Mouse (Mus musculus) ES-Bruce4 (cell line): Measurements from ENCODE around the gene Coil.

Experiments
- CTCF ChIP-seq: IDR thresholded peaks from one replicate; pipeline ENCODE4 v1.8.1; 2011; ENCODE audit warnings: low read depth, low read length
- POLR2A ChIP-seq: IDR thresholded peaks from one replicate; pipeline ENCODE4 v1.8.1; 2011; ENCODE audit warnings: low read length; ENCODE audit not compliant: insufficient read depth

- no peak for TF ChIP-seq CTCF
- peak; percentile 86 for TF ChIP-seq POLR2A
Observed at GRCm38 (mm10) chr11:88998974-88999722, 29.1 kb downstream of the Coil start, which contains the start of gene Trim25.
